Mouse (Mus musculus) gastrocnemius, postnatal 4 days (tissue): ENCODE data around the gene Vmn1r63. TPM values are rescaled to one million over a fixed set of nuclear protein-coding genes. Genes with fewer than 3 reads are reported as not detected.
"Not testable (repeated sequence)": the region's sequence is repeated elsewhere in the genome, so short reads cannot be mapped to it uniquely, and the experiment has no call there.

ENCODE experiments used
- DNase-seq, 2 experiments: peaks; one replicate each; pipeline ENCODE4 v3.0.0; 2021 to 2022; ENCODE audit warnings: low spot score in 2 of 2, mixed read lengths in 2 of 2
- long read RNA-seq, 2 experiments: library from polyadenylated mRNA; stranded (forward); transcript quantifications; one replicate each; pipeline ENCODE4 v2.0.0; 2021
- total RNA-seq, 2 experiments: library from RNA; stranded (reverse); gene quantifications; 2 replicates each; pipeline ENCODE4 v1.2.3; 2021

Gene Vmn1r63
- not detected for total RNA-seq
- long read RNA-seq, experiment 1, result 0 reads
- long read RNA-seq, experiment 2, result 0 reads

- DNase-seq, result not testable (repeated sequence)
Measured at GRCm38 (mm10) chr7:5805345-5805744, at the start of gene Vmn1r63. Gene Vmn1r63 (minus strand): TSS chr7:5805445.

Other genes with a start within 250 kb of the Vmn1r63 start
- gene Vmn1r61, start 192.2 kb downstream of the Vmn1r63 start, total RNA-seq, result not detected
- gene Vmn1r62, start 131.8 kb downstream of the Vmn1r63 start, total RNA-seq, result not detected
- not detected for gene Vmn1r64, start 79.1 kb upstream of the Vmn1r63 start, total RNA-seq
- not detected for gene Vmn1r65, start 205.6 kb upstream of the Vmn1r63 start, total RNA-seq
- gene Nlrp4c, start 239.7 kb upstream of the Vmn1r63 start, total RNA-seq, result not detected